Mouse (Mus musculus): Measurements from ENCODE around the gene Hmg20a. TPM values are rescaled to one million over a fixed set of nuclear protein-coding genes. Genes with fewer than 3 reads are reported as not detected.
"Not testable (repeated sequence)": the region's sequence is repeated elsewhere in the genome, so short reads cannot be mapped to it uniquely, and the experiment has no call there.

Gene Hmg20a
- total and polyA plus RNA-seq, 2 experiments, result 6.6 to 6.8 TPM

DNA sequence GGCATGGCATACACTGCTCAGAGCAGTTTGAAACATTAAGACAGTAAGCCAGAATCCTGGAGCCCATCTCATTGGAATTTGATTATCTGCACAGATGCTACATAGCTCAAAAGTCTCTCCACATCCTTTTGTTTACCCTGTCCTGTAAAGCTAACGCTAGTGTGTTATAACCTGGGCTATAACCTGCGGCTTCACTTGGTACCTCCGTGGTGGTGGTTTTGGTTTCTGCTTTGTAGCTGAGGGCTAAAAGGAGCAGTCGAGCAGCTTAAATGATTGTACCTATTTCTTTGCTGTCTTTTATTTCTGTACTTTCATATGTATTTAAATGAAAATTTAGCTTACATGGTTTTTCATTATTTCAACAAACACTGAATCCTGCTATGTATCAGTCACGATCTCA, 3.6 kb downstream of the Hmg20a start:
- no peak overlapping the region for H3K4me3 ChIP-seq (ENCODE audit: insufficient read depth, low read depth, low read length)
- H3K36me3 ChIP-seq (ENCODE audit: control insufficient read depth, insufficient read depth, low read length), result no peaks in the 10 kb centered on the region
- 75% methylated on average over 5 of the region's 5 CpGs for WGBS
- no peak overlapping the region for H3K27ac ChIP-seq (replicated peaks; ENCODE audit: insufficient read depth, low read depth, low read length)
- TF ChIP-seq CTCF (IDR thresholded peaks at IDR 0.05; ENCODE audit: low read depth, low read length), result no peak
- TF ChIP-seq POLR2A (IDR thresholded peaks at IDR 0.05; ENCODE audit: extremely low read depth, insufficient read depth, low read length), result no peak
- peaks cover 10% of the 10 kb centered on the region for H3K4me1 ChIP-seq (ENCODE audit: control insufficient read depth, insufficient read depth, low read length)
- H3K9ac ChIP-seq (ENCODE audit: low read depth, low read length), result no peak overlapping the region
- no peaks in the 10 kb centered on the region for H3K27me3 ChIP-seq (ENCODE audit: control insufficient read depth, insufficient read depth, low read length)
- DNase-seq (ENCODE audit: extremely low read depth, low read depth, low spot score), result no peak
- peaks cover 13% of the 10 kb centered on the region; the same call in 1 of the 2 replicates for H3K79me2 ChIP-seq (ENCODE audit: control insufficient read depth, insufficient read depth, low read length)

DNA sequence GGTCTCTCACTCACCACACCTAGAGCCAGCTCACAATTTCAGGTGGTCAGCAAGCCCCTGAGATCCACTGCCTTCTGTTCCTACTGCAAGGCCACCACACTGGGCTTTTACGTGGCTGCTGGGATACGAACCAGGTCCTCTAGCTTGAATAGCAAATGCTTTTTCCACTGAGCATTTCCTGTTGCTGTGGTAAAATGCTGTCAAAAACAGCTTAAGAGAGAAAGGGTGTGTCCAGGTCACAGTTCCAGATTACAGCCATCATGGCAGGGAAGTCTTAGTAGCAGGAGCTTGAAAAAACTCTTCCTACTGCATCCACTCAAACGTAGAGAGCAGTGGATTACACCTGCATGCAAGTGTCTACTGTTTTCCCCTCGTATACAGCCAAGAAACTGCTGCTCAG, 6.5 kb downstream of the Hmg20a start:
- no peak for DNase-seq (ENCODE audit: extremely low read depth, low read depth, low spot score)
- H3K4me3 ChIP-seq (ENCODE audit: insufficient read depth, low read depth, low read length), result no peak overlapping the region
- peaks cover 4% of the 10 kb centered on the region for H3K4me1 ChIP-seq (ENCODE audit: control insufficient read depth, insufficient read depth, low read length)
- 75% methylated on average over 4 of the region's 4 CpGs for WGBS
- peaks cover 13% of the 10 kb centered on the region; the same call in 1 of the 2 replicates for H3K79me2 ChIP-seq (ENCODE audit: control insufficient read depth, insufficient read depth, low read length)
- no peak overlapping the region for H3K27ac ChIP-seq (replicated peaks; ENCODE audit: insufficient read depth, low read depth, low read length)
- no peak overlapping the region for H3K9ac ChIP-seq (ENCODE audit: low read depth, low read length)
- TF ChIP-seq CTCF (IDR thresholded peaks at IDR 0.05; ENCODE audit: low read depth, low read length) (no peak), POLR2A (IDR thresholded peaks at IDR 0.05; ENCODE audit: extremely low read depth, insufficient read depth, low read length) (no peak)
- no peaks in the 10 kb centered on the region for H3K36me3 ChIP-seq (ENCODE audit: control insufficient read depth, insufficient read depth, low read length)
- no peaks in the 10 kb centered on the region for H3K27me3 ChIP-seq (ENCODE audit: control insufficient read depth, insufficient read depth, low read length)

DNA sequence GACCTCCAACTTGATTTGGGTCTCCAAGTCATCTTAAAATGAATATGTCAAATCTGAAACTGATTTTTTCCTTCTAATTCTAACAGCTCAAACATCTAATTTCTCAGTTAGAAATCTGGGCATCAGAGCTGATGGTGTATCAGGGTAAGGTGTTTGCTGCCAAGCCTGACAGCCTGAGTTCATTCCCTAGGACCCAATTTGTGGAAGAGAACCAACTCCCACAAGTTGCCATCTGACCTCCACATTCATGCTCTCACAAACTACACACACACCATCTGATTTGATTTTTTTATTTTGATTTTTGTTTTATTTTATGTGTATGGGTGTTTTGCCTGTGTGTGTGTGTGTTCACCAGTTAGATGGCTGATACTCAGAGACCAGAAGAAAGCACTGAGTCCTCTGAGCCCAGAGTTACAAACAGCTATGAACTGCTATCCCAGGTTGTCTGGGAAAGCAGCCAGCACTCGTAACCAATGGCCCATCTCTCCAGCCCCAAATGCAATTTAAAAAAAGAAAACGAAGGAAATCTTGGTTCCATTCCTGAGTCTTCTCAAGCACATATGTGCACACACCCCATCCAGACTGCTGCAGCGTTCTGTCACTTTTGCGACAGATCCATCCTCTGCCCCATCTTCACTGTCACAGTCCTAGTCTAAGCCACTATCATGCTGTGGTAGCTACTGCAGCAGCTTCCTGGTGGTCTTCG, 17.6 kb downstream of the Hmg20a start:
- DNase-seq (ENCODE audit: extremely low read depth, low read depth, low spot score), result no peak
- Histone ChIP-seq H3K4me3 (ENCODE audit: insufficient read depth, low read depth, low read length) (no peak overlapping the region), H3K36me3 (ENCODE audit: control insufficient read depth, insufficient read depth, low read length) (no peaks in the 10 kb centered on the region), H3K79me2 (ENCODE audit: control insufficient read depth, insufficient read depth, low read length) (peaks cover 3% of the 10 kb centered on the region; the same call in 1 of the 2 replicates), H3K9ac (ENCODE audit: low read depth, low read length) (no peak overlapping the region), H3K27me3 (ENCODE audit: control insufficient read depth, insufficient read depth, low read length) (no peaks in the 10 kb centered on the region), H3K4me1 (ENCODE audit: control insufficient read depth, insufficient read depth, low read length) (no peaks in the 10 kb centered on the region), H3K27ac (replicated peaks; ENCODE audit: insufficient read depth, low read depth, low read length) (no peak overlapping the region)
- TF ChIP-seq CTCF (IDR thresholded peaks at IDR 0.05; ENCODE audit: low read depth, low read length), result no peak
- no peak for TF ChIP-seq POLR2A (IDR thresholded peaks at IDR 0.05; ENCODE audit: extremely low read depth, insufficient read depth, low read length)
- WGBS, result 84% methylated on average over 5 of the region's 5 CpGs

DNA sequence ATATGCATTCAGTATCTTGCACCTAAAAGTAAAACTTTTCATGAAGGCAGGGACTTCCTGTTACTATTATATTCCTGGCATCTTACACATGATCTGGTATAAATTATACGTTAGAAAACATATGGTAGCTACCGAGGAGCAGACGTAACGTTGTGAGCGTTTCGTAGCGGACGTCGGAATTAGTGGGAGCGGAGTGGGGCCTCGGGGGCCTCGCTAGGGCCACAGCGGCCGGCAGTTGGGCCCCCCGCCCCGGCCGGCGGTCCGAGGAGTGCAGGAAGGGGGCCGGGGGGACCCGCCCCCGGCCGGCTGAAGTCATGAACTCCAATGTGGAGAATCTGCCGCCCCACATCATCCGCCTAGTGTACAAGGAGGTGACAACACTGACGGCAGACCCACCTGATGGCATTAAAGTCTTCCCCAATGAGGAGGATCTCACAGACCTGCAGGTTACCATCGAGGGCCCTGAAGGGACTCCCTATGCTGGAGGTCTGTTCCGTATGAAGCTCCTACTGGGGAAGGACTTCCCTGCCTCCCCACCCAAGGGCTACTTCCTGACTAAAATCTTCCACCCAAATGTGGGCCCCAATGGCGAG, 19.0 kb downstream of the Hmg20a start:
- H3K79me2 ChIP-seq (ENCODE audit: control insufficient read depth, insufficient read depth, low read length); H3K4me3 ChIP-seq (ENCODE audit: insufficient read depth, low read depth, low read length); H3K9ac ChIP-seq (ENCODE audit: low read depth, low read length); H3K27ac ChIP-seq (replicated peaks; ENCODE audit: insufficient read depth, low read depth, low read length); H3K4me1 ChIP-seq (ENCODE audit: control insufficient read depth, insufficient read depth, low read length); H3K36me3 ChIP-seq (ENCODE audit: control insufficient read depth, insufficient read depth, low read length); DNase-seq (ENCODE audit: extremely low read depth, low read depth, low spot score); H3K27me3 ChIP-seq (ENCODE audit: control insufficient read depth, insufficient read depth, low read length): not testable (repeated sequence)
- WGBS, result 96% methylated on average over 29 of the region's 29 CpGs

DNA sequence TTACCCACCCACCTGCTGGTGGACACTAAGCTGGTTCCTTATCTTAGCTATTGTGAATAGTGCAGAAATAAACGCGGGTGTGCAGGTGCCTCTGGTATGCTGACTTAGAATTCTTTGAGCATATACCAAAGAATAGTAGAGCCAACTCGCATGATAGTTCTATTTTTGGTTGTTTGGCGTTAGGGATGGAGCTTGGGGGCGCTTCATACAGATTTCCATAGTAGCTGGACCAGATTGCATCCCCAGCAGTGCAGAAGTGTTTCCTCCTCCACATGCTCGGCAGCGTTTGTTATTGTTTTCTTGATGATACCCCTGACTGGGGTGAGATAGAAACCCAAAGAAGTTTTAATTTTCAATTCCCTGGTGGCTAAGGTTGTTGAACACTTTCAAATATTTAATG, 21.3 kb downstream of the Hmg20a start:
- Histone ChIP-seq H3K36me3 (ENCODE audit: control insufficient read depth, insufficient read depth, low read length) (no peaks in the 10 kb centered on the region), H3K9ac (ENCODE audit: low read depth, low read length) (no peak overlapping the region), H3K27me3 (ENCODE audit: control insufficient read depth, insufficient read depth, low read length) (no peaks in the 10 kb centered on the region), H3K79me2 (ENCODE audit: control insufficient read depth, insufficient read depth, low read length) (peaks cover 3% of the 10 kb centered on the region; the same call in 1 of the 2 replicates), H3K27ac (replicated peaks; ENCODE audit: insufficient read depth, low read depth, low read length) (no peak overlapping the region), H3K4me3 (ENCODE audit: insufficient read depth, low read depth, low read length) (no peak overlapping the region), H3K4me1 (ENCODE audit: control insufficient read depth, insufficient read depth, low read length) (no peaks in the 10 kb centered on the region)
- DNase-seq (ENCODE audit: extremely low read depth, low read depth, low spot score), result no peak
- TF ChIP-seq CTCF (IDR thresholded peaks at IDR 0.05; ENCODE audit: low read depth, low read length), result no peak
- TF ChIP-seq POLR2A (IDR thresholded peaks at IDR 0.05; ENCODE audit: extremely low read depth, insufficient read depth, low read length), result no peak
- WGBS, result 82% methylated on average over 7 of the region's 7 CpGs

DNA sequence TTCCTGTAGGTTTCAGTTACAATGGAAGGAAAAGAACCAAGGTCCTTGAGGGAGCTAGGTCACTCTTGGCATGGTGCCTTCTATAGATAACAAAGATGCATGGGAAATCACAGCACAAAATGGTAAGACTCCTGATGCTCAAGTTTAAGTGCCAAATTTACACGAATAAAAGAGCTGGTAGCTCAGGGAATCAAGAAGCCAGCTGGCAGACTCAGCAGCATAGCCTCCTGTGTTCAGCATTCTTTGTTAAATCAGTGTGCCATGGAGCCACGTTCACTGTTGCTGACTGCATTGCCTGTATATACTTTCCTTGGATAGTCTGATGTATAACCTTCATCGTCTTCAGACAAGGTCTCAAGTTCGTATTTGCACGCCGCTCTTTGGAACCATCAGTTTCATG, 33.2 kb downstream of the Hmg20a start:
- Histone ChIP-seq H3K27me3 (ENCODE audit: control insufficient read depth, insufficient read depth, low read length) (no peaks in the 10 kb centered on the region), H3K4me1 (ENCODE audit: control insufficient read depth, insufficient read depth, low read length) (peaks cover 3% of the 10 kb centered on the region; the same call in 1 of the 2 replicates), H3K4me3 (ENCODE audit: insufficient read depth, low read depth, low read length) (no peak overlapping the region), H3K36me3 (ENCODE audit: control insufficient read depth, insufficient read depth, low read length) (no peaks in the 10 kb centered on the region), H3K79me2 (ENCODE audit: control insufficient read depth, insufficient read depth, low read length) (peaks cover 2% of the 10 kb centered on the region; the same call in 1 of the 2 replicates), H3K27ac (replicated peaks; ENCODE audit: insufficient read depth, low read depth, low read length) (no peak overlapping the region), H3K9ac (ENCODE audit: low read depth, low read length) (no peak overlapping the region)
- TF ChIP-seq POLR2A (IDR thresholded peaks at IDR 0.05; ENCODE audit: extremely low read depth, insufficient read depth, low read length), result no peak
- TF ChIP-seq CTCF (IDR thresholded peaks at IDR 0.05; ENCODE audit: low read depth, low read length), result no peak
- 88% methylated on average over 6 of the region's 6 CpGs for WGBS
- no peak for DNase-seq (ENCODE audit: extremely low read depth, low read depth, low spot score)

Data from liver, adult 2 months (tissue).